Mouse (Mus musculus) liver, embryonic 14.5 days (tissue): ENCODE measurements around the gene Hk3.

ENCODE experiments used
- CTCF ChIP-seq: IDR thresholded peaks from 2 replicates; pipeline ENCODE4 v1.5.1; 2016; ENCODE audit warnings: antibody characterized with exemption, low read depth, control low read depth
- EP300 ChIP-seq: IDR thresholded peaks from 2 replicates; pipeline ENCODE4 v1.6.1; 2016; ENCODE audit warnings: antibody characterized with exemption, low read depth

DNA sequence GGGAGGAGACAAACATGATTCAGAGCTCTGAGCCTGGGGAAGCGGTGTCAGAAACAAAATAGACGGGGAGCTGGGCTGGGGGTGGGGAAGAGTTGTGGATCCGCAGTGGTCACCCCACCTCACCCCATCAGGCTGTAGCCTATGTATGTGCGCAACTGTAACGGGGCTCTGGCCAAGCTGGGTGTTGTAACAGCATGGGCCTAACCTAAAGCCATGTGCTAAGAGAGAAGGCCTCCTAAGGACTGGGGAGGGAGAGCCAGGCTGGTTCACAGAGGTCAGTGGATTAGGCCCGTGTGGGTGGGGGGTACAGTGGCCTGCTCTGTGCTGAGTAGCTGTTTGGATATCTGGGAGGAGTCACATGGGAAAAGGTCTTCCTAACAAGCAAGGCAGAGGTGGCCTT, 61.3 kb downstream of the Hk3 start:
- no peak for TF ChIP-seq EP300
- TF ChIP-seq CTCF, result no peak
